Mouse (Mus musculus): Measurements from ENCODE around the gene Limch1. TPM values are rescaled to one million over a fixed set of nuclear protein-coding genes. Genes with fewer than 3 reads are reported as not detected.

The Limch1 gene
- polyA plus RNA-seq, 1 experiment from 2014 or later = 58.6 TPM

DNA sequence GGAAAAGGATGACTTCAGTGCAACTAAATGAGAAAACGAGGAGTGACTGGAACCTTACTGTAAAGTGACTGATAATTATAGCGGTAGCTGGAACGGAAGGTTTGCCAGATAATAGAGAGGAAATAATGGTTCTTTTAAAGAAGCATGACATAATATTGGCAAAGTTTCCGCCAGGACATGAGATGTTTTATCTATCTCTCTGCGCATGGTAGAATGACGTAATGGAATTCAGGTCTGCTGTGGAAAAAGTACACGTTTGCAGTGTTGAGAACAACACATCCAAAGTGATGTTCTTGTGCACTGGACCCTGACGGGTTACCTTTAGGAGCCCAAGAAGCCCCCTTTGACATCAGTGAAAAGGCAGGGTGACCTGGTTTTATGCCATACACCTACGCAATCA is 8.0 kb downstream of the Limch1 start:
- H3K36me3 ChIP-seq (replicated peaks; ENCODE audit: control insufficient read depth, insufficient read depth) = no peaks in the 10 kb centered on the region
- peaks cover 34% of the 10 kb centered on the region for H3K4me1 ChIP-seq (replicated peaks; ENCODE audit: control insufficient read depth, insufficient read depth, low read length)
- no peaks in the 10 kb centered on the region for H3K9me3 ChIP-seq (ENCODE audit: control insufficient read depth, low read length)
- no peak overlapping the region for H3K4me3 ChIP-seq (replicated peaks; ENCODE audit: low read length)
- DNase-seq (ENCODE audit: low spot score) (no peak), ATAC-seq (ENCODE audit: low FRiP score) (no peak)
- H3K27ac ChIP-seq = no peak overlapping the region
- no peak overlapping the region for H3K9ac ChIP-seq
- H3K27me3 ChIP-seq (ENCODE audit: control insufficient read depth, insufficient read depth, low read length) = no peaks in the 10 kb centered on the region
- H3K4me2 ChIP-seq (replicated peaks) = no peak overlapping the region
- 89% methylated on average over 9 of the region's 9 CpGs for WGBS

DNA sequence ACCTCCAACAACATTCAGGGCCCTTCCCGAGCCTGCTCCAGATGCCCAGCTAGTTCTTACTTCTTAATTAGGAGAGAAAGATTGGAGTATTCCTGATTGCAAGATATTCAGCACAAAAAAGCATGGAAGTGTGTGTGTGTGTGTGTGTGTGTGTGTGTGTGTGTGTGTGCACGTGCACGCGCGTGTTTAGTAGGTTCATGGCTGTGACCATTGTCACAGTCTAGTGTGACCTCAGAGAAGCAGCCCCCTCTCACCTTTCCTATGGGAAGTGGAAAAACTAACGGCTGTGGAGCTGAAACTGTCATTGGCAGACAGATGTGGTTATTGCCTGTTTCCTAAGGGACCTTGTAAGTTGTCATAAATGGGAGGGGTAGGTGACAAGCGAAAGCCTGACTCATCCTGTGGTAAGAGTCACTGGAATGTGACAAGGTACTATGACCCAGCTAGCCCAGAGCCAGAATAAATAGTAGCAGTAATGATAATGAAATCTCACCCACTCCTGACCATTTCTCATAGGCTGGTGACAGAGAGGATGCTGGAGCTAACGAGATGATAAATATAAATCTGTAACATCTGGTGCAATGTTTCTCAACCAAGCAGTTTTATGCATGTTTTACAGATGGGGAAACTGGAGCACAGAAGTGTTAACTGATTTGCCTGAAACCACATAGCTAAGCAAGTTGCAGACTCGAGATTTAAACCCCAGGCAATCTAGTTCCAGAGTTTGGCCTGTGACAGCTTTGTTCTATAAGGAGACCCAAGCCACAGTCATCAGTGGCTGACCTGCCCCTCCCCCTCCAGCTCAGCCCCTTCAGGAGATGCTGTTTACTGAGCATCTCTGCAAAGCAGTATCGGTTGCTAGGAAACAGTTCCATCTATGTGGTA is 11.4 kb downstream of the Limch1 start:
- ATAC-seq (ENCODE audit: low FRiP score) (peak; percentile 84), DNase-seq (ENCODE audit: low spot score) (peak; percentile 61)
- H3K9ac ChIP-seq = no peak overlapping the region
- H3K4me3 ChIP-seq (replicated peaks; ENCODE audit: low read length) = no peak overlapping the region
- H3K27ac ChIP-seq = peak overlapping the region; percentile 70
- no peaks in the 10 kb centered on the region for H3K27me3 ChIP-seq (ENCODE audit: control insufficient read depth, insufficient read depth, low read length)
- 57% methylated on average over 10 of the region's 10 CpGs for WGBS
- H3K36me3 ChIP-seq (replicated peaks; ENCODE audit: control insufficient read depth, insufficient read depth) = no peaks in the 10 kb centered on the region
- H3K9me3 ChIP-seq (ENCODE audit: control insufficient read depth, low read length) = no peaks in the 10 kb centered on the region
- peaks cover 20% of the 10 kb centered on the region for H3K4me1 ChIP-seq (replicated peaks; ENCODE audit: control insufficient read depth, insufficient read depth, low read length)
- H3K4me2 ChIP-seq (replicated peaks) = no peak overlapping the region

DNA sequence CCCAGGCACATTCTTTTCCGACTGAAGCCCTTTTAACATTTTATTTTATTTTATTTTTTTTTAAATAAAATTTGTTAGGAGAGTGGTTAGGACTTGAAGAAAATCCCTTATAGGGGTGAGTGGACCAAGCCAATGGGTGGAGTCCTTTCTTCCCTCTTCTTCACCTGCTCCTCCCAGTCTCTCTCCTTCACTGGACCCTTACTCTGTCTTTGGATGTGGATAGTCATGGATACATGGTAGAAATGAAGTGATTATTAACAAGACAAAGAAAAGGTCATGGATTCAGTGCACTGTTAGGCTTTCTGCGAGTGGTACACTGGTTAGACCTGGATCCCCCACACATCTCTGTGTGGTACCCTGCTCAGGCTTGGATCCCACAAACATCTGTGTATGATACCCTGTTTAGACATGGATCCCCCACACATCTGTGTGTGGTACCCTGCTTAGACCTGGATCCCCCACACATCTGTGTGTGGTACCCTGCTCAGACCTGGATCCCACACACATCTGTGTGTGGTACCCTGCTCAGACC is 12.1 kb downstream of the Limch1 start:
- DNase-seq (ENCODE audit: low spot score) = no peak
- WGBS = 34% methylated on average over 2 of the region's 2 CpGs
- ATAC-seq (ENCODE audit: low FRiP score) = peak; percentile 42; the same call in 1 of the 2 replicates
- Histone ChIP-seq H3K9ac (no peak overlapping the region), H3K27me3 (ENCODE audit: control insufficient read depth, insufficient read depth, low read length) (no peaks in the 10 kb centered on the region), H3K4me1 (replicated peaks; ENCODE audit: control insufficient read depth, insufficient read depth, low read length) (peaks cover 20% of the 10 kb centered on the region), H3K9me3 (ENCODE audit: control insufficient read depth, low read length) (no peaks in the 10 kb centered on the region), H3K36me3 (replicated peaks; ENCODE audit: control insufficient read depth, insufficient read depth) (no peaks in the 10 kb centered on the region), H3K4me3 (replicated peaks; ENCODE audit: low read length) (no peak overlapping the region), H3K4me2 (replicated peaks) (no peak overlapping the region), H3K27ac (peak overlapping the region; percentile 54)

DNA sequence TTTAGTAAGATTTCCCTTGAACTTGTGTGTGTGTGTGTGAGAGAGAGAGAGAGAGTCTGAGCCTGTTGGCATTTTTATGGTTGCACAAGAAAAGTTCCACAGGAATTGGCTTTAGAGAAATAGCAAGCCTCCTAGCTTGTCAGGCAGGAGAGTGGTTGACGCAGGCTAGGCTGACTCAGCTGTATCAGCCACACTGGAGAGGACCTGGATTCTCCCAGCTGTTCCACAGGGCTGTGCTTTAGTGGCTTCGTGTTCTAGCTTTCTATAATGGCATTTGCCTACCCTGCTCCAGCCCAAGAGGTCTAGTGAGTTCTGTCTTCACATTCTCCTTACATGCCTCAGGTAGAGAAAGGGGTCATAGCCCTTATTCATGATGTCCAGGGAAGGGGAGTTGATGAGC is 13.7 kb downstream of the Limch1 start:
- H3K4me2 ChIP-seq (replicated peaks) = no peak overlapping the region
- DNase-seq (ENCODE audit: low spot score) (no peak), ATAC-seq (ENCODE audit: low FRiP score) (no peak)
- 81% methylated on average over 2 of the region's 2 CpGs for WGBS
- H3K27me3 ChIP-seq (ENCODE audit: control insufficient read depth, insufficient read depth, low read length) = no peaks in the 10 kb centered on the region
- no peaks in the 10 kb centered on the region for H3K9me3 ChIP-seq (ENCODE audit: control insufficient read depth, low read length)
- H3K27ac ChIP-seq = no peak overlapping the region
- H3K36me3 ChIP-seq (replicated peaks; ENCODE audit: control insufficient read depth, insufficient read depth) = no peaks in the 10 kb centered on the region
- no peak overlapping the region for H3K9ac ChIP-seq
- H3K4me3 ChIP-seq (replicated peaks; ENCODE audit: low read length) = no peak overlapping the region
- H3K4me1 ChIP-seq (replicated peaks; ENCODE audit: control insufficient read depth, insufficient read depth, low read length) = peaks cover 25% of the 10 kb centered on the region

DNA sequence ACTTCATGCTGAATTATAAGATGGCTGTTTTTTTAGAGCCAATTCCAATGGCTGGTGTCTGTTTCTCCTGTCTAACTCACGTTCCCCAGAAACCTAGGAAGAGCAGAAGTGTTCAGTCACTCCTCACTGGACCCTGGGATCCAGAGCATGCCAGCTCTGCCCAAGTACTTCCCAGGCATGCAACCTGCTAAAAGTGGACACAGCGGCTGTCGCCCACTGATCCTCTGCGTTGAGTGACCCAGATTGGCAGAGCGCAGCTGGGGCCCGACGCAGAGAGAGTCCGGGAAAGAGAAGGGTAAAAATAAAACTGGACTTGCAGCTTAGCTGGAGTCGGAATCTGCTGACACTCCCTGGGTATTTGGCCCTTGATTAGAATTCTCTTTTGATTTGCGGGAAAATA is 15.1 kb downstream of the Limch1 start:
- H3K9me3 ChIP-seq (ENCODE audit: control insufficient read depth, low read length) = no peaks in the 10 kb centered on the region
- no peak overlapping the region for H3K9ac ChIP-seq
- no peaks in the 10 kb centered on the region for H3K36me3 ChIP-seq (replicated peaks; ENCODE audit: control insufficient read depth, insufficient read depth)
- H3K4me3 ChIP-seq (replicated peaks; ENCODE audit: low read length) = no peak overlapping the region
- 90% methylated on average over 10 of the region's 10 CpGs for WGBS
- peaks cover 25% of the 10 kb centered on the region for H3K4me1 ChIP-seq (replicated peaks; ENCODE audit: control insufficient read depth, insufficient read depth, low read length)
- H3K27ac ChIP-seq = no peak overlapping the region
- H3K4me2 ChIP-seq (replicated peaks) = no peak overlapping the region
- ATAC-seq (ENCODE audit: low FRiP score) (no peak), DNase-seq (ENCODE audit: low spot score) (no peak)
- no peaks in the 10 kb centered on the region for H3K27me3 ChIP-seq (ENCODE audit: control insufficient read depth, insufficient read depth, low read length)

DNA sequence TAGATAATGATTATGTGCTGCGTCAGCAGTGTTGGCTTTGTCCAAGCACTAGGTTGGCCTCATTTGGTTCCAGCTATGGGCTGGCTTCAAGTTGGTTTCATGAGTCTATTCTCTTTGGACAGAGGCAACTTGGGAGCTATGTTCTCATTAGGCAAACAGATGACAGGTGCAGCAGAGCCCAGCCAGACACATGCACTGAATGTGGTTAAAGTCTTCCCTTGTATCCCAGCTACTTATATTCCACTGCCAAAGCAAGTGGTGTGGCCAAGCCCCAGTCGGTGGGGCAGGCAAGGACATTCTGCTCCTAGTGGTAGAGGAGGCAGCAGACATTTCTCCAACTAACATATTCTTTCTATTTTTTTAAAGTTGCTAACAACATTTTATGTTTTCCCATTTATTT is 16.4 kb downstream of the Limch1 start:
- Histone ChIP-seq H3K27me3 (ENCODE audit: control insufficient read depth, insufficient read depth, low read length) (no peaks in the 10 kb centered on the region), H3K4me1 (replicated peaks; ENCODE audit: control insufficient read depth, insufficient read depth, low read length) (peaks cover 18% of the 10 kb centered on the region), H3K9me3 (ENCODE audit: control insufficient read depth, low read length) (no peaks in the 10 kb centered on the region), H3K4me2 (replicated peaks) (no peak overlapping the region), H3K4me3 (replicated peaks; ENCODE audit: low read length) (no peak overlapping the region), H3K27ac (no peak overlapping the region), H3K36me3 (replicated peaks; ENCODE audit: control insufficient read depth, insufficient read depth) (no peaks in the 10 kb centered on the region), H3K9ac (no peak overlapping the region)
- DNase-seq (ENCODE audit: low spot score) (no peak), ATAC-seq (ENCODE audit: low FRiP score) (no peak)
- WGBS = 88% methylated on average over 2 of the region's 2 CpGs

DNA sequence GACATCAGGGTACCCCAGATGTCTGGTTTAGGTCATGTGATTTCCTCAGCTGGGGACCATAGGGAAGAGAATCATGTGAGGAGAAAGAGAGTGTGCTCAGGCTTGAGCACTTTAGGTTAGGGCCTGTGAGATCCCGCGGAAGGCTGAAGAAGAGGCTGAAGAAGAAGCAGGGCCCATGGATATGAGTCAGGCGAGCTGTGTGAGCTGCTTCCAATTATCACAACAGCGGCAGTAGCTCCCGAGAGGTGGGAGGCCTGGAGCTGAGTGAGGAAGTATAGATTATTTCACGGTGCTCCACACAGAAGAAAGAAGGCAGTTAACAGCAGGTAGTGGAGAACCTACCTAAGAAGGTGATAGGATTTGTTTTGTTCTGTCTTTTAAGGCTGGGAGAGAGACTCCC is 18.5 kb downstream of the Limch1 start:
- Histone ChIP-seq H3K4me3 (replicated peaks; ENCODE audit: low read length) (no peak overlapping the region), H3K9ac (no peak overlapping the region), H3K9me3 (ENCODE audit: control insufficient read depth, low read length) (no peaks in the 10 kb centered on the region), H3K27me3 (ENCODE audit: control insufficient read depth, insufficient read depth, low read length) (no peaks in the 10 kb centered on the region), H3K4me2 (replicated peaks) (no peak overlapping the region), H3K4me1 (replicated peaks; ENCODE audit: control insufficient read depth, insufficient read depth, low read length) (peaks cover 11% of the 10 kb centered on the region; the same call in 1 of the 2 replicates), H3K27ac (no peak overlapping the region), H3K36me3 (replicated peaks; ENCODE audit: control insufficient read depth, insufficient read depth) (no peaks in the 10 kb centered on the region)
- ATAC-seq (ENCODE audit: low FRiP score) = no peak
- WGBS = 73% methylated on average over 6 of the region's 6 CpGs
- DNase-seq (ENCODE audit: low spot score) = no peak

DNA sequence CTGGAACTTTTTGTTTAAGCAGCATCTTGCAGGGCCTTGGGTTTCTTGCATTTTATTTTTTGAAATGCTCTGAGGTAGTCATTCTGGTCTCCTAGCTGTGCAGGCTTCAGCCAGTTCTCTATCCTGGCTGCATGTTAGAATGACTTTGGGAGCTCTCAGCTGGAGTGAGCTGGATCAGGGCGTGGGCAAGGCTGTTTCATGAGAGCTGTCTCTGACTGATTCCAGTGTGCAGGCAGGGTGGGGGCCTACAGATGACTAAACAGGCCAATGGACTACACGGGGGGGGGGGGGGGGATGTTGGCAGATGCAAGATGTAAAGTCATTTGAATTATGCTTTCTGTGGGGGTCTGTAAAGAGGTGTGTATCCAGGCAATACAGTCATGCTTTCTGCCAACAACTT is 20.3 kb downstream of the Limch1 start:
- Histone ChIP-seq H3K4me2 (replicated peaks) (no peak overlapping the region), H3K27ac (no peak overlapping the region), H3K4me3 (replicated peaks; ENCODE audit: low read length) (no peak overlapping the region), H3K9me3 (ENCODE audit: control insufficient read depth, low read length) (no peaks in the 10 kb centered on the region), H3K4me1 (replicated peaks; ENCODE audit: control insufficient read depth, insufficient read depth, low read length) (peaks cover 11% of the 10 kb centered on the region), H3K9ac (no peak overlapping the region), H3K27me3 (ENCODE audit: control insufficient read depth, insufficient read depth, low read length) (no peaks in the 10 kb centered on the region), H3K36me3 (replicated peaks; ENCODE audit: control insufficient read depth, insufficient read depth) (no peaks in the 10 kb centered on the region)
- ATAC-seq (ENCODE audit: low FRiP score) (no peak), DNase-seq (ENCODE audit: low spot score) (no peak)
- 62% methylated on average over 2 of the region's 2 CpGs for WGBS

DNA sequence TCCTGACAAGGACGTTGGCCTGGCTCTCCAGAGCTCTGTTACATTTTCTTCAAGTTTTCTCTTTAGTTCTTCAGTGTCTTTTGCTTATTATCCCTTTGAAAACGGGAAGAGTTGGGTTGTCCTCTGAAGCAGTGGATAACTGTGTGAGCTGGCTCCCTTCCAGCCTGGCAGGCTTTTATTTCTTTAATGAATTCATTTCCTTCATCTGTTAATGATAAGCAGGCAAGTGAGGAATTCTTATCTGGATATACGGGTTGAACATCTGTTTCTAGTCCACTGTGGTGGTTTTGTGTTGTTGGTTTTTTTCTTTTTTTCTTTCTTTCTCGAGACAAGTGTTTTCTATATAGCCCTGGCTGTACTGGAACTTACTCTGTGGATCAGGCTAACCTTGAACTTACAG is 22.4 kb downstream of the Limch1 start:
- DNase-seq (ENCODE audit: low spot score) (no peak), ATAC-seq (ENCODE audit: low FRiP score) (no peak)
- Histone ChIP-seq H3K27me3 (ENCODE audit: control insufficient read depth, insufficient read depth, low read length) (no peaks in the 10 kb centered on the region), H3K9ac (no peak overlapping the region), H3K4me2 (replicated peaks) (no peak overlapping the region), H3K27ac (no peak overlapping the region), H3K36me3 (replicated peaks; ENCODE audit: control insufficient read depth, insufficient read depth) (no peaks in the 10 kb centered on the region), H3K9me3 (ENCODE audit: control insufficient read depth, low read length) (no peaks in the 10 kb centered on the region), H3K4me1 (replicated peaks; ENCODE audit: control insufficient read depth, insufficient read depth, low read length) (peaks cover 11% of the 10 kb centered on the region; the same call in 1 of the 2 replicates), H3K4me3 (replicated peaks; ENCODE audit: low read length) (no peak overlapping the region)
- WGBS = 43% methylated on average over 4 of the region's 4 CpGs
